Mouse (Mus musculus) bone marrow, adult 2 months (tissue): Measurements from ENCODE around the gene Ncbp3.

Source experiments
- CTCF ChIP-seq: fragments of 200-500 bp; IDR thresholded peaks from 2 replicates; pipeline ENCODE4 v1.5.1; 2011; ENCODE audit warnings: low read length, control low read depth; ENCODE audit not compliant: control insufficient read depth, insufficient read depth
- POLR2A ChIP-seq: fragments of 200-500 bp; IDR thresholded peaks from 2 replicates; pipeline ENCODE4 v1.6.1; 2011; ENCODE audit warnings: low read depth, mild to moderate bottlenecking, control low read depth, low read length, borderline replicate concordance; ENCODE audit not compliant: control insufficient read depth

- TF ChIP-seq POLR2A = no peak
- no peak for TF ChIP-seq CTCF
Measured at GRCm38 (mm10) chr11:73126495-73126894, 78.9 kb downstream of the Ncbp3 start.
